ENCODE assay signal across 29 mouse cellular contexts in genomic region chr10:107982082-107982481, GRCm38 (mm10).
"Had no signal": no experiment of that assay in that cellular context is flagged by ENCODE, and none has a peak within 500 bp of the region (broad histone marks: within the 10 kb centered on the region; RNA-seq: fewer than 3 reads in every experiment).

No protein-coding gene starts in this region.

- H3K9ac ChIP-seq: limb, embryonic 12.5 days; limb, embryonic 13.5 days; limb, embryonic 15.5 days; liver, embryonic 12.5 days; liver, embryonic 13.5 days; liver, embryonic 14.5 days; liver, embryonic 15.5 days; liver, postnatal 0 days; lung, embryonic 14.5 days; lung, embryonic 15.5 days; midbrain, embryonic 12.5 days; midbrain, embryonic 13.5 days; midbrain, embryonic 15.5 days had no signal

- H3K4me3 ChIP-seq: left cerebral cortex, adult 2 months; limb, embryonic 10.5 days; limb, embryonic 12.5 days; limb, embryonic 13.5 days; limb, embryonic 15.5 days; liver, embryonic 12.5 days; liver, embryonic 13.5 days; liver, embryonic 15.5 days; lung, embryonic 15.5 days; megakaryocyte, embryonic 14.5 days; midbrain, embryonic 10.5 days; midbrain, embryonic 12.5 days; midbrain, embryonic 13.5 days; midbrain, embryonic 15.5 days; myocyte had no signal

- H3K36me3 ChIP-seq: limb, embryonic 10.5 days; limb, embryonic 12.5 days; limb, embryonic 13.5 days; limb, embryonic 15.5 days; liver, embryonic 12.5 days; liver, embryonic 13.5 days; liver, embryonic 15.5 days; lung, embryonic 15.5 days; midbrain, embryonic 10.5 days; midbrain, embryonic 12.5 days; midbrain, embryonic 13.5 days; midbrain, embryonic 15.5 days had no signal

- H3K4me1 ChIP-seq: limb, embryonic 10.5 days; limb, embryonic 12.5 days; limb, embryonic 13.5 days; limb, embryonic 15.5 days; liver, embryonic 12.5 days; liver, embryonic 13.5 days; liver, embryonic 15.5 days; lung, embryonic 15.5 days; midbrain, embryonic 10.5 days; midbrain, embryonic 12.5 days; midbrain, embryonic 13.5 days; midbrain, embryonic 15.5 days had no signal

- DNase-seq: liver; liver, embryonic 13.5 days; liver, postnatal 0 days; lung, adult 18-20 months; lung, adult 2 months; lung, embryonic 14.5 days; lung, postnatal 10 days; lung, postnatal 14 days; lung, postnatal 36 days; lung, postnatal 4 days; midbrain, embryonic 14.5 days had no signal

- H3K4me2 ChIP-seq: limb, embryonic 12.5 days; limb, embryonic 13.5 days; limb, embryonic 15.5 days; liver, embryonic 11.5 days; liver, embryonic 12.5 days; liver, embryonic 13.5 days; liver, embryonic 15.5 days; lung, embryonic 14.5 days; lung, embryonic 15.5 days; midbrain, embryonic 11.5 days; midbrain, embryonic 12.5 days; midbrain, embryonic 13.5 days; midbrain, embryonic 15.5 days had no signal

- H3K27ac ChIP-seq: left cerebral cortex, adult 2 months; limb, embryonic 10.5 days; limb, embryonic 12.5 days; limb, embryonic 13.5 days; limb, embryonic 15.5 days; liver, embryonic 12.5 days; liver, embryonic 13.5 days; liver, embryonic 14.5 days; liver, embryonic 15.5 days; lung, embryonic 15.5 days; macrophage; midbrain, embryonic 10.5 days; midbrain, embryonic 12.5 days; midbrain, embryonic 13.5 days; midbrain, embryonic 15.5 days had no signal

- H3K27me3 ChIP-seq: limb, embryonic 12.5 days; limb, embryonic 13.5 days; limb, embryonic 15.5 days; liver, embryonic 12.5 days; liver, embryonic 13.5 days; liver, embryonic 15.5 days; lung, embryonic 15.5 days; megakaryocyte, embryonic 14.5 days; midbrain, embryonic 12.5 days; midbrain, embryonic 13.5 days; midbrain, embryonic 15.5 days had no signal

- H3K9me3 ChIP-seq: limb, embryonic 10.5 days; limb, embryonic 12.5 days; limb, embryonic 13.5 days; limb, embryonic 15.5 days; liver, embryonic 12.5 days; liver, embryonic 13.5 days; liver, embryonic 15.5 days; lung, embryonic 15.5 days; megakaryocyte, embryonic 14.5 days; midbrain, embryonic 10.5 days; midbrain, embryonic 12.5 days; midbrain, embryonic 13.5 days; midbrain, embryonic 15.5 days had no signal
